Mouse (Mus musculus) ovary, postnatal 14 days (tissue): Measurements from ENCODE around the gene Iqcf1.
A peak's percentile ranks its signal among the peaks of the same experiment; 100 is the strongest.

ENCODE experiments used
- DNase-seq: peaks from one replicate; pipeline ENCODE4 v3.0.0; 2022; ENCODE audit warnings: low spot score

Gene Iqcf1

GRCm38 (mm10) chr9:106465571-106466200 is 34.1 kb upstream of the Iqcf1 start, which contains the start of gene Gpr62:
Gene Gpr62, minus strand, starts transcription at chr9:106465938.
- DNase-seq = no peak

- no peak for DNase-seq
Measured at GRCm38 (mm10) chr9:106466721-106467120, 33.0 kb upstream of the Iqcf1 start.

GRCm38 (mm10) chr9:106467746-106468145 is 32.0 kb upstream of the Iqcf1 start:
- no peak for DNase-seq

GRCm38 (mm10) chr9:106469317-106469716 is 30.4 kb upstream of the Iqcf1 start:
- DNase-seq = no peak

- DNase-seq = no peak
Measured at GRCm38 (mm10) chr9:106469776-106470175, 30.0 kb upstream of the Iqcf1 start.

GRCm38 (mm10) chr9:106470991-106471750 is 28.6 kb upstream of the Iqcf1 start:
- no peak for DNase-seq

GRCm38 (mm10) chr9:106471892-106472291 is 27.9 kb upstream of the Iqcf1 start:
- peak; percentile 33 for DNase-seq

GRCm38 (mm10) chr9:106472321-106472720 is 27.4 kb upstream of the Iqcf1 start:
- no peak for DNase-seq

- no peak for DNase-seq
Measured at GRCm38 (mm10) chr9:106473081-106473752, 26.6 kb upstream of the Iqcf1 start.

- no peak for DNase-seq
Measured at GRCm38 (mm10) chr9:106473753-106474105, 26.0 kb upstream of the Iqcf1 start.

- DNase-seq = peak; percentile 59
Measured at GRCm38 (mm10) chr9:106474456-106474855, 25.3 kb upstream of the Iqcf1 start.

- DNase-seq = no peak
Measured at GRCm38 (mm10) chr9:106475046-106475445, 24.7 kb upstream of the Iqcf1 start.

GRCm38 (mm10) chr9:106475663-106476001 is 24.1 kb upstream of the Iqcf1 start, which contains the start of gene Rrp9:
Gene Rrp9, plus strand, starts transcription at chr9:106475963.
- DNase-seq = no peak

GRCm38 (mm10) chr9:106476002-106476923 is 23.5 kb upstream of the Iqcf1 start:
- DNase-seq = peak; percentile 41

GRCm38 (mm10) chr9:106476924-106477484 is 22.8 kb upstream of the Iqcf1 start, which contains the start of gene Parp3:
Gene Parp3, minus strand, starts transcription at chr9:106476949.
- peak; percentile 99 for DNase-seq

- no peak for DNase-seq
Measured at GRCm38 (mm10) chr9:106477649-106478048, 22.1 kb upstream of the Iqcf1 start.

GRCm38 (mm10) chr9:106478101-106478500 is 21.7 kb upstream of the Iqcf1 start:
- no peak for DNase-seq

GRCm38 (mm10) chr9:106480541-106480940 is 19.2 kb upstream of the Iqcf1 start:
- DNase-seq = no peak

GRCm38 (mm10) chr9:106481075-106481474 is 18.7 kb upstream of the Iqcf1 start:
- DNase-seq = no peak

GRCm38 (mm10) chr9:106481676-106482075 is 18.1 kb upstream of the Iqcf1 start:
- no peak for DNase-seq

GRCm38 (mm10) chr9:106482578-106483115 is 17.1 kb upstream of the Iqcf1 start:
- no peak for DNase-seq
